Mouse (Mus musculus): ENCODE results near the gene Prdm16.

DNA sequence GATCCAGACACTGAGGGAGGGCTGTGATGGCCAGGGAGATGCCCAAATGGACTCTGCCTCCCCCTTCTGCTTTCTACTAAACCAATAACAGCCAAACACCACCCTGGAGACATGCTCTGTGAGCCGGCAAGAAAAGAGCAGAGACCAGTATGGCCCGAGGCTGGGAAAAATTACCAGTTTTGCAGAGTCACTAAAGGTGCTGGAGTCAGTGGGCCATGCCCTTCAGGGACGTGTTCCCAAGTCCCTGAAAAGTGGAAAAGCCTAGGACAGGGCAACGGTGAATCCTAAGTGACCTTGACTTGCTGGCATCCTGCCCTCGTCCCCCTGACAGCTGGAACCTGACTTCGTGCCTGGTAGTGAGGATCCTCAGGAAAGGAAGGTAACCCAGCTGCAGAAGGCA lies 5.8 kb upstream of the Prdm16 start:
- TF ChIP-seq POLR2A (IDR thresholded peaks at IDR 0.05; ENCODE audit: insufficient read length, low read depth) = no peak
- no peak for TF ChIP-seq TCF12 (IDR thresholded peaks at IDR 0.05; ENCODE audit: insufficient read depth, poor library complexity, severe bottlenecking)
- TF ChIP-seq CEBPB (IDR thresholded peaks at IDR 0.05; ENCODE audit: insufficient read depth, poor library complexity, severe bottlenecking) = no peak
- TF ChIP-seq POLR2AphosphoS2 (IDR thresholded peaks at IDR 0.05; ENCODE audit: insufficient read length, low read depth) = no peak
- TF ChIP-seq USF1 (IDR thresholded peaks at IDR 0.05; ENCODE audit: low read depth) = no peak
- no peak for TF ChIP-seq TCF3 (IDR thresholded peaks at IDR 0.05; ENCODE audit: insufficient read length, low read depth)
- no peak for TF ChIP-seq SRF (IDR thresholded peaks at IDR 0.05; ENCODE audit: control insufficient read depth, insufficient read length, low read depth)

Measured in myocyte (in vitro differentiated cells).